Mouse (Mus musculus) ES-Bruce4 (cell line): ENCODE measurements around the gene Uhrf1bp1.

ENCODE experiments used
- CTCF ChIP-seq: IDR thresholded peaks from one replicate; pipeline ENCODE4 v1.8.1; 2011; ENCODE audit warnings: low read depth, low read length
- EP300 ChIP-seq: IDR thresholded peaks from 2 replicates; pipeline ENCODE4 v1.6.1; 2011; ENCODE audit warnings: low read depth, low read length; ENCODE audit not compliant: insufficient read depth
- POLR2A ChIP-seq: IDR thresholded peaks from one replicate; pipeline ENCODE4 v1.8.1; 2011; ENCODE audit warnings: low read length; ENCODE audit not compliant: insufficient read depth

DNA sequence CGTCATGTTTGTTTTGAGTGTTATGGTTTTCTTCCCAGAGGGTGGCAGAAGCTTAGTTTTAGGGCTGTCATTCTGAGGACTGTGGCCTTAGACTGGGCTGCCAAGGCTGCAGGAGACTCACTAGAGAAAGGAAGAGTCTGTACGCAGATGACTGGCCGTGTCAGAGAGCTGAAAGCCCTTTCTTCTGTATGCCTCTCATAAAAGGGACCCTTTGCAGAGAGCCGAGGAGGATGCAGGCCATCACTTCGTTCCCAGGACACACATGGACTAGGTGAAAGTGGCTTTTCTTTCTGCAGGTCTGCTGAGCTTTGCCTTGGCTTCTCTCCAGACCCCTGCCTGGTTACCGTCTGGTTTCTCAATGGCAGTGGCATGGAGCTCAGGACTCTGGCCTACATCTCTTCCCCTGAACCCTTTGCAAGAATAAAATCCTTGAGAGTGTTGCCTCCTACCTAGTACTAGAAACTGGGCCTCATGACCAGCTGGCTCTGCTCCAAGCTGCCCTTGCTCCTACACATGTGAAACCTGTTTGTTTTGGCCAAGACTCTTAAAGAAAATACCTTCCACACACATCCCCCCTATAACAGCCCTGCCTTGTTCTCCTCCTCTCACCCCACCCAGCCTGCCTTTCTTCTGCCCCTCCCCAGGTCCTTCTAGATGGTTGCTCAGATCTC is 89.4 kb downstream of the Uhrf1bp1 start:
- TF ChIP-seq POLR2A (no peak), CTCF (no peak), EP300 (no peak)
